Mouse (Mus musculus) intestine, postnatal 0 days (tissue): ENCODE measurements at regions not wholly inside any gene's neighbourhood (a gene's known extent, or its start where the extent isn't known, plus 50 kb on each side); places are given as distances from the start of the nearest gene placed in this dataset.

ENCODE experiments used
- ATAC-seq: fragments of 200-750 bp; cut with Nextera tagmentation; 2 replicates; pipeline ENCODE4 v1.8.0; 2017; ENCODE audit warnings: mild to moderate bottlenecking, moderate TSS enrichment, moderate library complexity
- H3K27ac ChIP-seq: fragments of 300-500 bp; sonication (generic); 2 replicates; pipeline ENCODE4 v1.5.1; 2014; ENCODE audit warnings: mild to moderate bottlenecking, low read depth, low read length, moderate library complexity
- H3K27me3 ChIP-seq: fragments of 300-500 bp; sonication (generic); replicated peaks from 2 replicates; pipeline ENCODE4 v1.6.1; 2014; ENCODE audit warnings: low read length, mixed read lengths; ENCODE audit not compliant: control insufficient read depth, insufficient read depth
- H3K36me3 ChIP-seq: fragments of 300-500 bp; sonication (generic); 2 replicates; pipeline ENCODE4 v1.6.1; 2014; ENCODE audit warnings: mild to moderate bottlenecking, moderate library complexity; ENCODE audit not compliant: control insufficient read depth, insufficient read depth
- H3K4me1 ChIP-seq: fragments of 300-500 bp; sonication (generic); replicated peaks from 2 replicates; pipeline ENCODE4 v1.6.1; 2014; ENCODE audit warnings: antibody characterized with exemption, low read length, mixed read lengths; ENCODE audit not compliant: control insufficient read depth, insufficient read depth
- H3K4me2 ChIP-seq: fragments of 300-500 bp; sonication (generic); replicated peaks from 2 replicates; pipeline ENCODE4 v1.6.1; 2014; ENCODE audit warnings: low read depth, mild to moderate bottlenecking, moderate library complexity
- H3K4me3 ChIP-seq: fragments of 300-500 bp; sonication (generic); 2 replicates; pipeline ENCODE4 v1.5.1; 2014; ENCODE audit warnings: low read depth, low read length
- H3K9ac ChIP-seq: fragments of 300-500 bp; sonication (generic); 2 replicates; pipeline ENCODE4 v1.6.1; 2014; ENCODE audit warnings: mild to moderate bottlenecking, low read depth, low read length
- H3K9me3 ChIP-seq: fragments of 300-500 bp; sonication (generic); 2 replicates; pipeline ENCODE4 v1.6.1; 2016; ENCODE audit warnings: mixed run types; ENCODE audit not compliant: control insufficient read depth
- CTCF ChIP-seq: sonication (generic); IDR thresholded peaks from 2 replicates; pipeline ENCODE4 v1.5.1; 2016; ENCODE audit warnings: low read depth, mild to moderate bottlenecking, control low read depth, antibody characterized with exemption, moderate library complexity
- WGBS: fragments of 180-500 bp; shearing (Covaris S2); extraction: QIAGEN DNeasy Blood & Tissue Kit; methylation state at CpG from one replicate; pipeline ENCODE4 v1.1.7; 2014; 5-methylcytosine and 5-hydroxymethylcytosine counted together

DNA sequence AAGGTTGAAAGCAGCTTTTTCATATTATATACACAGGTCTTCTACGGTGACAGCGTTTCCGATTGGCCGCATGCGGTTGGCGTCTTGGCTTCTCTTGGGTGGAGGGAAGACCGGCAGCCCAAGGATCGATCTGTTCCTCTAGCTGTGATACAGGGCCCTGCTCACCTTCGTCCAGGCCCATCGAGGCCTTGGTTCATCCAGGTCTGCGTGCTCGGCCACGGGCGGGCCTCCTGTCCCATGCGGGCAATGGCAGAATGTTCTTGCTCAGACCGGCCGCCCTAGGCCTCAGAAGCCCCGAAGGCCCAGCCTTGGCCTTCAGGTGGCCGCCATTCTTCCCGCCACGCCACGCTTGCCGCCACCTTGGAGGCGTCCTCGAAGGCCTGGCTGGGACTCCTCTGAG is 194.4 kb upstream of the Ppp6c start:
- 94% methylated on average over 25 of the region's 25 CpGs for WGBS
- no peak overlapping the region for H3K9ac ChIP-seq
- ATAC-seq = no peak
- H3K27me3 ChIP-seq = no peaks in the 10 kb centered on the region
- no peak overlapping the region for H3K4me2 ChIP-seq
- TF ChIP-seq CTCF = no peak
- no peaks in the 10 kb centered on the region for H3K36me3 ChIP-seq
- no peaks in the 10 kb centered on the region for H3K9me3 ChIP-seq
- H3K27ac ChIP-seq = no peak overlapping the region
- H3K4me1 ChIP-seq = no peaks in the 10 kb centered on the region
- no peak overlapping the region for H3K4me3 ChIP-seq

DNA sequence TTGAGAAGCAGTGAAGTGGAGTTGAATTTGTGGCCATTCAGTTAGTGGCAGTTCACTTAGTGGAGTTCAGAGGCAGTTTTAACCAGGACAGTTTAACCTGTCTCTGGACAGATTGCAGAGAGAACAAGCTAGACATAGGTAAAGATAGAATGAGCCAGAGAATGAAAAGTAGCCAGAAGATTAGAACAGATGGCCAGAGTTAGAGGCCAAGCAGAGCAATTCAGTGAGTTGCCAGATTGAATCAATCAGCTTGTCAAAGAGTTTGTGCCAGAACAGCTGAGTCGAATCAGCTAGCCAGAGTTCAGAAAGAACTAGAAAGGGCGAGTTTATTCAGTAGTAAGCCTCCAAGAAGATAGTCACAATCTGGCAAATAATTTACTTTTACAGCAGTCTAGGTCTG is 174.1 kb upstream of the Ppp6c start:
- Histone ChIP-seq H3K9me3 (no peaks in the 10 kb centered on the region), H3K36me3 (no peaks in the 10 kb centered on the region), H3K4me2 (no peak overlapping the region), H3K9ac (no peak overlapping the region), H3K27me3 (no peaks in the 10 kb centered on the region), H3K4me3 (no peak overlapping the region), H3K4me1 (no peaks in the 10 kb centered on the region), H3K27ac (no peak overlapping the region)
- WGBS = 27% methylated on average over 2 of the region's 2 CpGs
- ATAC-seq = no peak
- no peak for TF ChIP-seq CTCF

- no peak for TF ChIP-seq CTCF
- Histone ChIP-seq H3K4me1 (no peaks in the 10 kb centered on the region), H3K4me2 (no peak overlapping the region), H3K9me3 (no peaks in the 10 kb centered on the region), H3K27ac (no peak overlapping the region), H3K9ac (no peak overlapping the region), H3K4me3 (no peak overlapping the region), H3K27me3 (no peaks in the 10 kb centered on the region), H3K36me3 (no peaks in the 10 kb centered on the region)
- 74% methylated on average over 2 of the region's 2 CpGs for WGBS
- no peak for ATAC-seq
Observed at GRCm38 (mm10) chr2:39399523-39399922, 173.3 kb upstream of the Ppp6c start.

DNA sequence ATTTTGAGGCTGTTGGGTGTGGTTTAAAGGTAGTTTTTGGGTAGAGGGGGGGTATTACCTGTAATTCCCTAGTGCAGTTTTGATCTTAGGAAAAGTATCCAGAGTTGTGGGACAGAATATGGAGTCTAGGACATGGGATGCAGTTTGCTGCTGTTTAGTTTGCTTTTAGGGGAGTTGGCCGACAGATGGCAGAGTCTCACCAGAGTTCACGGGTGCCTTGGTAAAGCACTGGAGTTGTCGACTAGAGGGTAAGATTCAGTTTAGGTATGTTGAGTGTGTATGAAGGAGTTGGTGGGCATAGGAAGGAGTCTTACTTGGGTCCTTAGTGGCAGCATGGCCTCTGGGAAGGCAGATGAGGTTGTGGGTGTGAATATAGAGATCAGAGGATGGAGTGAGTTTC is 168.4 kb upstream of the Ppp6c start:
- no peak overlapping the region for H3K9ac ChIP-seq
- H3K4me1 ChIP-seq = no peaks in the 10 kb centered on the region
- H3K36me3 ChIP-seq = no peaks in the 10 kb centered on the region
- no peak overlapping the region for H3K4me3 ChIP-seq
- no peak overlapping the region for H3K27ac ChIP-seq
- no peaks in the 10 kb centered on the region for H3K9me3 ChIP-seq
- 59% methylated on average over 3 of the region's 3 CpGs for WGBS
- no peak overlapping the region for H3K4me2 ChIP-seq
- H3K27me3 ChIP-seq = no peaks in the 10 kb centered on the region
- no peak for ATAC-seq
- no peak for TF ChIP-seq CTCF

GRCm38 (mm10) chr2:39377264-39377663 is 151.0 kb upstream of the Ppp6c start:
- no peak for ATAC-seq
- Histone ChIP-seq H3K9me3 (no peaks in the 10 kb centered on the region), H3K9ac (no peak overlapping the region), H3K4me3 (no peak overlapping the region), H3K36me3 (no peaks in the 10 kb centered on the region), H3K4me2 (no peak overlapping the region), H3K27me3 (no peaks in the 10 kb centered on the region), H3K4me1 (no peaks in the 10 kb centered on the region), H3K27ac (no peak overlapping the region)
- 91% methylated on average over 3 of the region's 3 CpGs for WGBS
- TF ChIP-seq CTCF = no peak

DNA sequence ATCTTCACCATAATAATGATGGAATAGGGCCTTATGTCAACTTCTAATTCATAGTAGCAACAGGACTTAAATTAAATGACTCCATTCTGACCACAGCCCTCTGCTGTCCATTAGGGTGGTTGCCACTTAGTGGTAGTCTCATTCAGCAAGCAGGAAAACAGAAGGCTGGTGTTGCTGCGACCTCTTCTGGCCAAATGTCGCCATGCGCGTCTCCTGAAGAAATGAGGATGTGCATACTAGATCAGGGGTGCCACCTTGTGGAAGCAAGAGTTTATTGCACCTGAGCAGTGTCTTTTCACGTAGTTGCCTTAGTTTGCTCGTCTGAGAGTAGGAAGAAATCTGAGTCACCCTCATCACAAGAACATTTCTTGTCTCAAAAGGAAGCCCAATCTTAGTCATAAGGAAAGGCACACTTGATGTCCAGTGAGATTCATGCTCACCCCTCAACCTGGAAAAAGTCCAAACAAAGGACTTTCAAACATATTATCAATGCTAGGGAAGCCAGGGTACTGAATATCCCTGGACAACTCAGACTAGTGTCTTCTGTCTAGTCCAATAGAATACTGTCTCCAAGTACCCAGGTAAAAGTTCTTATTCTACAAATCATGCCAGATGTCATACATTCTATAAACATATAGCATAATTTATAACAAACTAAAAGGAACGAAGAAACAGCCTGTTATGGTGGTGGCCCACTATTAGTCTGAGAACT is 147.0 kb upstream of the Ppp6c start:
- Histone ChIP-seq H3K4me2 (no peak overlapping the region), H3K9me3 (no peaks in the 10 kb centered on the region), H3K9ac (no peak overlapping the region), H3K4me3 (no peak overlapping the region), H3K27ac (no peak overlapping the region), H3K27me3 (no peaks in the 10 kb centered on the region), H3K36me3 (no peaks in the 10 kb centered on the region), H3K4me1 (no peaks in the 10 kb centered on the region)
- peak; percentile 100 for TF ChIP-seq CTCF
- 13% methylated on average over 7 of the region's 7 CpGs for WGBS
- ATAC-seq = peak; percentile 91

- H3K27ac ChIP-seq = no peak overlapping the region
- no peak overlapping the region for H3K4me3 ChIP-seq
- H3K36me3 ChIP-seq = no peaks in the 10 kb centered on the region
- 85% methylated on average over 3 of the region's 3 CpGs for WGBS
- no peak for ATAC-seq
- no peak overlapping the region for H3K9ac ChIP-seq
- no peaks in the 10 kb centered on the region for H3K27me3 ChIP-seq
- H3K4me2 ChIP-seq = no peak overlapping the region
- no peak for TF ChIP-seq CTCF
- no peaks in the 10 kb centered on the region for H3K9me3 ChIP-seq
- H3K4me1 ChIP-seq = no peaks in the 10 kb centered on the region
Observed at GRCm38 (mm10) chr2:39344207-39344606, 118.0 kb upstream of the Ppp6c start.
